Mouse (Mus musculus) kidney, embryonic 16.5 days (tissue): ENCODE measurements around the gene Gm20865. TPM values are rescaled to one million over a fixed set of nuclear protein-coding genes. Genes with fewer than 3 reads are reported as not detected.
"Not testable (repeated sequence)": the region's sequence is repeated elsewhere in the genome, so short reads cannot be mapped to it uniquely, and the experiment has no call there.

Source experiments
- ATAC-seq: fragments of 200-750 bp; cut with Nextera tagmentation; 2 replicates; pipeline ENCODE4 v1.8.0; 2017; ENCODE audit warnings: moderate TSS enrichment; ENCODE audit not compliant: low FRiP score, low TSS enrichment
- H3K27ac ChIP-seq: fragments of 300-500 bp; sonication (generic); 2 replicates; pipeline ENCODE4 v1.5.1; 2014; ENCODE audit warnings: low read length
- H3K27me3 ChIP-seq: fragments of 300-500 bp; sonication (generic); 2 replicates; pipeline ENCODE4 v1.6.1; 2014; ENCODE audit warnings: low read length, control low read depth, mixed read lengths; ENCODE audit not compliant: insufficient read depth
- H3K36me3 ChIP-seq: fragments of 300-500 bp; sonication (generic); 2 replicates; pipeline ENCODE4 v1.6.1; 2014; ENCODE audit warnings: low read length, control low read depth, mixed read lengths; ENCODE audit not compliant: insufficient read depth
- H3K4me1 ChIP-seq: fragments of 300-500 bp; sonication (generic); 2 replicates; pipeline ENCODE4 v1.6.1; 2014; ENCODE audit warnings: low read length, control low read depth, mixed read lengths; ENCODE audit not compliant: insufficient read depth
- H3K4me2 ChIP-seq: fragments of 300-500 bp; sonication (generic); replicated peaks from 2 replicates; pipeline ENCODE4 v1.6.1; 2014; ENCODE audit warnings: low read depth, low read length
- H3K4me3 ChIP-seq: fragments of 300-500 bp; sonication (generic); 2 replicates; pipeline ENCODE4 v1.5.1; 2014; ENCODE audit warnings: mild to moderate bottlenecking, low read length
- H3K9ac ChIP-seq: fragments of 300-500 bp; sonication (generic); replicated peaks from 2 replicates; pipeline ENCODE4 v1.6.1; 2014; ENCODE audit warnings: low read length
- H3K9me3 ChIP-seq: fragments of 300-500 bp; sonication (generic); 2 replicates; pipeline ENCODE4 v1.6.1; 2016; ENCODE audit warnings: low read length, control low read depth
- WGBS: fragments of 180-500 bp; shearing (Covaris S2); extraction: QIAGEN DNeasy Blood & Tissue Kit; methylation state at CpG from one replicate; pipeline ENCODE4 v1.1.7; 2014; 5-methylcytosine and 5-hydroxymethylcytosine counted together
- polyA plus RNA-seq: library from polyadenylated mRNA; unstranded; fragments of >200 nt; fragmentation: Nextera tagmentation; extraction: Ambion mirVana; gene quantifications from 2 replicates; pipeline ENCODE4 v1.2.1, GENCODE M21; 2015

The Gm20865 gene
- not detected in 2 replicates for polyA plus RNA-seq

DNA sequence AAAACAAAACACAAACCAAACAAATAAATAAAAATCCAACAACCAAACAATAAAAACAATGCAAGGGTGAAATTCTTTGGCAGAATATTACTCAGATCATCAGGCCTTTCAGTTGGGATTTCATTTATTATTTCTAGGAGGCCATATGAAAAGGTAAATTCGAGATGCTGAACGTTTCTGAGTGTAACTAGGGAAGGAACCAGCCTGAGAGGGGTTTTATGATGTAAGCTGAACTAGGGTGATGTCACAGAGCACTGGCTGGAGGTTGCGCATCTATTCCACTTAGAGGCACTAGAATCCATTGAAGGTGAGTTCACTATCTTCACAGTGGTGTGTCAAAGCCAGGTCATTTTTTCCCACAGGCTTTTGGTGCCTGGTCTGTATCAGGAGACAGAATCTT is at the start of gene Gm20865:
Gene Gm20865 (plus strand): TSS at position 301 of the 400 bp plus-strand sequence.
- H3K4me2 ChIP-seq, H3K4me3 ChIP-seq, H3K9me3 ChIP-seq, H3K9ac ChIP-seq, H3K4me1 ChIP-seq, ATAC-seq, H3K36me3 ChIP-seq, H3K27ac ChIP-seq, H3K27me3 ChIP-seq: not testable (repeated sequence)
- WGBS = no CpG with 5 or more reads among the region's 3 CpGs

Other genes with a start within 250 kb of the Gm20865 start
- gene Gm29866, start 247.9 kb upstream of the Gm20865 start, polyA plus RNA-seq = not detected in 2 replicates
- not detected in 2 replicates for gene Gm20909, start 77.0 kb upstream of the Gm20865 start, polyA plus RNA-seq